Mouse (Mus musculus) frontal cortex, postnatal 14 days (tissue): Measurements from ENCODE around the gene Ankrd63.

ENCODE experiments used
- DNase-seq, 2 experiments: peaks; one replicate each; pipeline ENCODE4 v3.0.0; 2022; ENCODE audit warnings: low spot score in 2 of 2

Ankrd63 gene

GRCm38 (mm10) chr2:118693370-118693966 is 10.3 kb downstream of the Ankrd63 start:
- no peak for DNase-seq

GRCm38 (mm10) chr2:118689875-118690274 is 13.9 kb downstream of the Ankrd63 start:
- DNase-seq, result no peak

- no peak for DNase-seq
Observed at GRCm38 (mm10) chr2:118687791-118688190, 16.0 kb downstream of the Ankrd63 start.

GRCm38 (mm10) chr2:118686693-118687092 is 17.1 kb downstream of the Ankrd63 start:
- DNase-seq, result no peak

- no peak for DNase-seq
Observed at GRCm38 (mm10) chr2:118685088-118685487, 18.7 kb downstream of the Ankrd63 start.

GRCm38 (mm10) chr2:118682544-118683260 is 21.1 kb downstream of the Ankrd63 start:
- DNase-seq, result no peak

GRCm38 (mm10) chr2:118680926-118681325 is 22.8 kb downstream of the Ankrd63 start:
- DNase-seq, result no peak

GRCm38 (mm10) chr2:118679577-118679976 is 24.2 kb downstream of the Ankrd63 start:
- DNase-seq, result no peak

- DNase-seq, result no peak
Observed at GRCm38 (mm10) chr2:118677817-118678216, 25.9 kb downstream of the Ankrd63 start.

- DNase-seq, result no peak
Observed at GRCm38 (mm10) chr2:118676839-118677741, 26.7 kb downstream of the Ankrd63 start.

- DNase-seq, result no peak
Observed at GRCm38 (mm10) chr2:118674500-118674899, 29.3 kb downstream of the Ankrd63 start.

GRCm38 (mm10) chr2:118673686-118674465 is 29.9 kb downstream of the Ankrd63 start:
- DNase-seq, result no peak

GRCm38 (mm10) chr2:118671728-118672127 is 32.0 kb downstream of the Ankrd63 start:
- DNase-seq, result no peak

GRCm38 (mm10) chr2:118669785-118670184 is 34.0 kb downstream of the Ankrd63 start:
- no peak for DNase-seq

GRCm38 (mm10) chr2:118669245-118669644 is 34.5 kb downstream of the Ankrd63 start:
- no peak for DNase-seq

GRCm38 (mm10) chr2:118667181-118667580 is 36.6 kb downstream of the Ankrd63 start:
- no peak for DNase-seq

- no peak for DNase-seq
Observed at GRCm38 (mm10) chr2:118665616-118666015, 38.1 kb downstream of the Ankrd63 start.

- DNase-seq, result no peak
Observed at GRCm38 (mm10) chr2:118664975-118665516, 38.7 kb downstream of the Ankrd63 start.

GRCm38 (mm10) chr2:118663804-118664766 is 39.7 kb downstream of the Ankrd63 start:
- no peak for DNase-seq
